Mouse (Mus musculus): ENCODE results near the gene Cdk19.

GRCm38 (mm10) chr10:40469145-40469544 lies 129.8 kb downstream of the Cdk19 start:
- TF ChIP-seq ELF1 (IDR thresholded peaks at IDR 0.05; ENCODE audit: low read depth, low read length) (no peak), USF1 (IDR thresholded peaks at IDR 0.05; ENCODE audit: low read depth, low read length) (no peak), MAX (IDR thresholded peaks at IDR 0.05; ENCODE audit: low read length) (no peak), ZMIZ1 (IDR thresholded peaks at IDR 0.05; ENCODE audit: low read depth, low read length) (no peak), SIN3A (IDR thresholded peaks at IDR 0.05; ENCODE audit: low read length) (no peak), CTCF (conservative IDR thresholded peaks at IDR 0.05 in 1 of 2, IDR thresholded peaks at IDR 0.05 in 1 of 2; ENCODE audit: low read depth in 2 of 2, low read length in 2 of 2) (no peak), SMC3 (IDR thresholded peaks at IDR 0.05; ENCODE audit: low read depth, low read length) (no peak), POLR2A (IDR thresholded peaks at IDR 0.05; ENCODE audit: low read depth, low read length) (no peak), MXI1 (IDR thresholded peaks at IDR 0.05; ENCODE audit: low read depth, low read length) (no peak), EP300 (IDR thresholded peaks at IDR 0.05; ENCODE audit: low read length) (no peak), MAFK (IDR thresholded peaks at IDR 0.05; ENCODE audit: insufficient replicate concordance, low read length) (no peak)

All from CH12.LX (cell line).